Mouse (Mus musculus): ENCODE data around the gene Lhfpl2.
"Not testable (repeated sequence)": the region's sequence is repeated elsewhere in the genome, so short reads cannot be mapped to it uniquely, and the experiment has no call there.

Gene Lhfpl2

DNA sequence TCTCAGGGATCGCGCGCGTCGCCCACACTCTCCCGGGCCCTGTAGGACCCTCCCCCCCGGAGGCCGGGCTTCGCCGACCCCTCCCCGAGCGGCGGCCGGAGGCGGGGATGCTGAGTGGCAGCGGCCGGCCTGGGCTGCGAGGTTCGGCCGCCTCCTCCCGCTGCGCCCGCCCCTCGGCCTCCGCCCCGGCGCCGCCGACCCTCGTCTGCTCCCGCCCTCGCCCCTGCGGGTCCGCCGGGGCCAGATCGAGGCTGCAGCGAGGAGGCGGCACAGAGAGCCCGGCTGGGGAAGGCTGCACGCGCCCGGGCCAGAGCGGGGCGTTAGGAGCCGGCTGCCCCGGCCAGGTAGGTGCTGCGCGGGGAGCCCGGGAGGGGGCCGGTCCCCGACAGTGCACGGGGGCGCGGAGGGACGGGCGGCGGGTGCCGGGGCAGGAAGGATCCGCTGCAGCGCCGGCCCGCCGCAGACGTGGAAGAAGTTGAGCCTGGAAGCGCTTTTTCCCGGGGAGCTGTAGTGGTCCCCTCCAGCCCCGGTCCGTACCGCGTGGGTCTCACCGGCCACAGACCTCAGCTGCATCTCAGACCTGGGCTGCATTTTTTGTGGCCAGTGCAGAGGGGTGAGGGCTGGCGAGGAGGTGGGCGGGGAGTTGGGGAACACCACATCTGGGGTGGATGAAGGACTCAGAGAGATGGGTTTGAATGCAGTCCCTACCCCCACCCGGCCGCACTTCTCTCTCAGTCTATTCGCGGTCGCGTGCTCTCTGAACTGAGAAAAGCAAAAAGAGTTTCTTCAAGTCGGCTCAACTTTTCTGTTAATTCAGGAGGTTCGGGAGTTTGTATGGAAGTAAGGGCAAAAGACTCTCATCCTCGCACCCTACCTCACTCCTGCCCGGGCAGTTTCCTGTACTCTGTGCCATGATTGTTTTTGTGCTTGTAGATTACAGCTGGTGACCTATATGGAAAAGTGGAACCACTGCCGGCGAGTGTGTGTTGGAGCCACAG is at the start of gene Lhfpl2:
Gene Lhfpl2 (plus strand): TSS at position 234 of the 998 bp plus-strand sequence.
- DNase-seq (ENCODE audit: low spot score in 2 of 2), result peak; percentile 71 to 79

DNA sequence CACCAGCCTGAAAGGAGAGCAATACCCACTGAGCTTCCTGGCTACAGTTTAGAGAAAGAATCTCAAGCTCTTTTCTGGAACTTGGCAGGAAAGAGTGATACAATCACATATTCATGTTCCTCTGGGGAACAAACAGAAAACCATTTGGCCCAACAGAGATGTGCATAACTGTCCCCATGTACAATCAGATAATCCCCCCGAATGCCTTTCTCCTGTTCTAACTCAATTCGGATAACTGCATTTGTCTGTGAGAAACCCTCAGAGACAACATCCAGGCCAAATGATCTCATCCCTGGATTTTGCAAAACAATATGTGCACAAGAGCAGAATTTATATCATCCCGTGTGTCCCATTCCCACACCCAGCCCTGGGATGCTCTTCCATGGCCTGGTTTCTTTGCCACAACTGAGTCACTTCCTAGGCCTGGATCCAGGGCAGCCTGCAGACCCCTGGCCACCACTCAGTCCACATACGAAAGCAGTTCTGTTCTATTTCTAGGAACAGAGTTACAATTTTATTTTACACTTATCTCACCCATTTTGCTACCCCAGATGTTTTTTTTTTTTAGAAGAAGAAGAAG is 45.5 kb upstream of the Lhfpl2 start:
- DNase-seq (ENCODE audit: low spot score in 2 of 2), result peak; percentile 27 to 64

DNA sequence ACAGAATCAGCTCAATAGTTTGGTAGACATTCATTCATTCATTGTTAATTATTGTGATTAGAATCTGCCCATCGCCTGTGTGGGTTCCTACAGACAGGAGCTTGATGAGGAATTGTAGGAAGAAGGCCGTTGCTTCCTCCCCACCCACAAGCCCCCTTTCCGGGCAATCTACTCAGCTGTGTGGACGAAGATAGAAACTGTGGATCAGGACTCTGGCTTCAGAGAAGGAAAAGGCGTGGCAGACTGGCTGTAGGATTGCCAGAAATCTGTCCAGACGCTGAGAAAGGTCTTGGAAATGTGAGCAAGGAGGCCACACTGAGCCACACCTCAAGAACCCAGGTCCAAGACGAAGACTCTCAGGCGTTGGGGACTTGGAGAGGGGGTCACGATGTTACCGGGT is 43.6 kb upstream of the Lhfpl2 start:
- DNase-seq (ENCODE audit: low spot score in 2 of 2), result no peak

DNA sequence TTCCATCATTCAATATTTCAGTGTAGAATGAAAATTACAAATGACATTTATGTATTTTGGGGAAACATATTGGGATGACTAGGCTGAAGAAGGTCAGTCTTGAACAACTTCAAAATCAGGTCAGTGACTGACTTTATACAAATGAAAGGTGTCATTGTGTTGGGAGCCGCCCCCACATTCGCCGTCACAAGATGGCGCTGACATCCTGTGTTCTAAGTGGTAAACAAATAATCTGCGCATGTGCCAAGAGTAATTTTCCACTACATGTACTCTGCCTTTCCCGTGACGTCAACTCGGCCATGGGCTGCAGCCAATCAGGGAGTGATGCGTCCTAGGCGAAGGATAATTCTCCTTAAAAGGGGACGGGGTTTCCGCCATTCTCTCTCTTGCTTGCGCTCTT is 33.0 kb upstream of the Lhfpl2 start:
- DNase-seq (ENCODE audit: low spot score in 2 of 2), result not testable (repeated sequence)

DNA sequence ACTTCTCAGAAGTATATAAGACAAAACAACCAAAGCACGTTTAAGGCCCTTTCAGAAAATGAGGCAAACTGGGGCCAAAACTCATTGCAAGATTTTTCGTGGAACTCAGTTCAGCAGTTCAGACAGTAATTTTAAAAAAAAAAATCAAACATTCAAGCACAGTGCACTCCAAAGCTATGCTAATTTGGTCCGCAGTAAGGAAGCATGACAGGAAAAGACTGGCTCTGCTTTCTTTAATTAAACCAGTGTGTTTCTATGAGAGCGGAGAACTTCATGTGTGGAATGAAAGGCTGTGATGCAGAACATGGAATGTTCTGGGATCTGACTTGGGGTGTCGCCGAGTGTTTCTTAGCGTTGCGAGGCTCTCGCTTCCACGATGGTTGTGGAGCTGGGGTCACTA is 28.4 kb upstream of the Lhfpl2 start:
- DNase-seq (ENCODE audit: low spot score in 2 of 2), result no peak

DNA sequence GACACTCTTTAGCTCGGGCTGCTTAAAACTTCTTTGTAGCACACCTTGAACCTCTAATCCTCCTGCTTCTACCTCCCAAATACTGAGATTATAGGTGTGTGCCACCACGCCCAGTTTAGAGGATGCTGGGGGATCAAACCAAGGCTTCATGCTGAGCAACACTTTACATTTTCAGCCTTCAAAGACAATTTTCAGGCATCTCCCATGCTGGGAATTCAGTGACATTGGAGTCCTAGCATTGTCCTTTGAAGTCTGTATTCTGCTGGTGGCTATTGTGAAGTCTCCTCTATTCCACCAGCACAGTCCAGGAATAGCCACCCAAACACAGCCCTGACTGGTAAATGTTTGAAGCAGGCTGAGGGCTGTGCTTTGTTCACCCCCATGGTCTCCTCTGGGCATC is 27.0 kb upstream of the Lhfpl2 start:
- no peak for DNase-seq (ENCODE audit: low spot score in 2 of 2)

DNA sequence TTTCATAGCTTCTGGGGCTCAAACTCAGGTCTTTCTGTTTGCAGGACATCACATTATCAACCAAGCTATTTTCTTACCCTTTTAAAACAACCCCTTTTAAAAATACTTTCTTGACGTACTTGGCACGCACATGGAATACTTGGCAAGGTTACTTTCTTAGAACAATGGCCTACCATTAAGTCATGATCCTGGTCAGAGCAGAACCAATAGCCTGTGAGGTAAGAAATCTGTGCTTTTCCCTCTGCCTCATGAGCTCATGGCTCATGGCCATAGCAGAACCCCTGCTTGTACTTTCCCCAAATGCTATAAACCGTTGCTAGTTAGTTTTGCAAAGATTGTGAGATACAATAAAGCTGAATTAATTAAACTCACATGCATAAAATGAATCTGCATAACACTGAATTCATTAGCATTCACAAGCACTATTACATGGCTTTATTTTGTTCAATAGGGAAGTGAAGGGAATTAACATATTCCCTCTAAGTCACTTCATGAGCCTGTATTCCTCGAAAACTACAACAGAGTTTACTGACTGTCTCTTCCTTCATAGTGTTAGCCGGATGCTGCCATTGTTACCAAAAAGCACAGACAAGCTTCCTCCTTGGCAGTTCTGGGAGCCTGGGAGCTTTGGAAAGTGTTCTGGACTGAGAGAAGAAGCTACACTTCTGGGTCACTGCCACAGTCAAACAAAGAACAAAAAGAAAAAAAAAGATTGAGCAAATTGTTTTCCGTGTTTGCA is 20.1 kb upstream of the Lhfpl2 start:
- no peak for DNase-seq (ENCODE audit: low spot score in 2 of 2)

DNA sequence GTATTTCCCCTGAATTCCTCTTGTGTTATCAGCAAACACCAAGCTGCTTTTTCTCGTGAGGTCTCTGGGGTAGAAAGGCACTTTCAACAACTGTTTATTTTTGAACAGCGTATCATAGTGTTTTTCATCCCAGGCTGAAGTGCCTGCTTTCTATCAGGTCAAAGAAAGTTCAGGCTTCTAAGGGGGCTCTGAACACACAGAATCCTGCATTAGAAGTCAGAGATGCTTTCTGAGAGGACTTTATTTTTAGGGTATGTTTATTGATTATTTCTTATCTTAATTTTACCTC is 19.6 kb upstream of the Lhfpl2 start:
- DNase-seq (ENCODE audit: low spot score in 2 of 2), result no peak

DNA sequence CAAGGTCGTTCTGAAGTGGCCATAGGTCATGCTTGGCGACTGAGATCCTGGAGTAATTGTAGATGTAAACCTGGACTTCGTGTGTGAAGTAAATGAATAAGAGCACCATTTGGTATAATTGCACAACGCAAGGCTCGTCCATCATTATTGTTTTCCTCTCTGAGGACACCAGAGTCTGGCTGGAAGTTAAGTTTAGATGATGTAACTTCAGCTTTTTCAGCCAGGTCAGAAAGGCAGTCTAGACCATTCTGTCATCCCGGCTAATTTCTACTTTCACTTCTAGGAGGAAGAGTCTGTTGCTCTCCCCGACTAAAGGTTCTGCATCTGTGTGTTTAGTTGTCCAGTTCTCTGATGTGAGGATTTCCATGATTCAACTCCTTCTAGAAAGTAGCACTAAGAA is 7.6 kb upstream of the Lhfpl2 start:
- DNase-seq (ENCODE audit: low spot score in 2 of 2), result no peak

DNA sequence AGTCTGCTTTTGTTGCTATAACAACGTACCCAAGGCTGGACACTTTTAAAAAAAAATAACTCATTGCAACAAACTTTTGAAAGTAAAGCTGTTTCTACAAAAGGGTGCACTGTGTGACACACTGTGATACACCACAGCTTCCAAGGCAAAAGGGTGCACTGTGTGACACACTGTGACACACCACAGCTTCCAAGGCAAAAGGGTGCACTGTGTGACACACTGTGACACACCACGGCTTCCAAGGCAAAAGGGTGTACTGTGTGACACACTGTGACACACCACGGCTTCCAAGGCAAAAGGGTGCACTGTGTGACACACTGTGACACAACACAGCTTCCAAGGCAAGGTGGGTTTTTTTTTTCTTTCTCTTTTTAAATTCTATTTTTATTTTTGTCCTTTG is 6.8 kb upstream of the Lhfpl2 start:
- DNase-seq (ENCODE audit: low spot score in 2 of 2), result no peak

DNA sequence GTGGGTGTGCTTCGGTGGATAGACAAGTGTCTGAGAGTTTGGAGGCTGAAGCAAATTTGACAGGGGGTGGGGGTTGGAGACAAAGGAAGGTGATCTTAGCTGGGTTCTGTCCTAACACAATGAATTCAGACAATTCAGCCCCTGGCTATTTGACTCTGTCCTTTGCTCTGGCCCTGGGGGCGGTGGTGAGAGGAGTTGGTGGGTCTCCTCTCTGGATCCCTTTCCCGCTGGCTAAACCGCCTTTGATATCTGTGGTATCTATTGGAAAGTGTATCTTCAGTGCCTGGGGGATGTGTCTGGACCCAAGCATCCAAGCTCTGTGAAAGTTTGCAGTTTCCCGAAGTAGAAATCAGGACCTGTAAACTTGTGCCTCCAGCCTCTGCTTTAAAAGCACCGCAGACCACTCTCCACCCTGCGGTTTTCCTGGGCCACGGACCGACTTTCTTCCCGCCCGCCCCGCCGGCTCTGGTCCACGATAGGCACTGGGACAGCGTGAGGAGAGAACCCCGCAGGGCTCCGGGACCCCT is 497 bp upstream of the Lhfpl2 start:
- DNase-seq (ENCODE audit: low spot score in 2 of 2), result no peak

DNA sequence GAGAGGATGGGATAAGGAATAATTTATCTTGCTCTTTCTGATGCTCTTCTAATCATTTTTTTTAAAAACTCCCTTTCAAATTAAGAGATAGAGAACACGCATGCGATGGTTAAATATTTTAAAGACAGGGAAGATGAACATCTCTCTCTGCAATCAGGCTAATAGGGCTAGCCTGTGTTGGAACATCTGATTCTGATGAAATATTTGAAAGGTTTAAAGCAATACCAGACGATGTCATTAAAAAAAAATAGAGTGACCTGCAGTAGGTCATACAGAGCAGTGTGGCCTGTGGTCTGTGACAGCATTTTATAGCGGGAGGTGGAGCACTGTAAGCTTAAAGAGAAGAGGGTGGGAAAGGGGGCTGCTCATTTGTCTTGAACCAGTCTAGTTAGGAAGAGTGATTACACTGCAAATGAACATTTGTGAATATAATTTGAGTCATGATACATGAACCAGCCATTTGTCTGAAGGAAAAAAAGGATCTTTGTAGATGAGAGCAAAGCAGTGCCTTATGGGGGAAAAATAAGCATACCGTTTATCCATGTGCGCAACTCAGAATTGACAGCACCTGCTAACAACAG is 1.1 kb downstream of the Lhfpl2 start:
- no peak for DNase-seq (ENCODE audit: low spot score in 2 of 2)

DNA sequence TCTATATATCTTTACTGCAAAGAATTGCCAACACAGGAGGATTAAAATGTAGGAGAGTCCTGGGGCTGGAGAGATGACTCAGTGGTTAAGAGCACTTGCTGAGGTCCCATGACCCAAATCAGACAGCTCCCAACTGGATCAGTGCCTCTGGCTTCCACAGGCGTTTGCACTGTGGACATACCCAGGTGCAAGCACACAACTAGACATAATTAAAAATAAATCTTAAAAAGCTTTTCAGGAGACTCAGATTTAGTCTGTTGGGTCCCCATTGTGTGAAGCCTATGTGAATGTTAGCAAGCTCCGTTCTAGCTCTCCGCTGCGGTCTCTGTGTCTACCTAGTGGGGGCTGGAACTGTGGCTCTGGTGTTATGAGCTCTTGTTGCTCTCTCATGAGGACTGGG is 1.8 kb downstream of the Lhfpl2 start:
- DNase-seq (ENCODE audit: low spot score in 2 of 2), result no peak

DNA sequence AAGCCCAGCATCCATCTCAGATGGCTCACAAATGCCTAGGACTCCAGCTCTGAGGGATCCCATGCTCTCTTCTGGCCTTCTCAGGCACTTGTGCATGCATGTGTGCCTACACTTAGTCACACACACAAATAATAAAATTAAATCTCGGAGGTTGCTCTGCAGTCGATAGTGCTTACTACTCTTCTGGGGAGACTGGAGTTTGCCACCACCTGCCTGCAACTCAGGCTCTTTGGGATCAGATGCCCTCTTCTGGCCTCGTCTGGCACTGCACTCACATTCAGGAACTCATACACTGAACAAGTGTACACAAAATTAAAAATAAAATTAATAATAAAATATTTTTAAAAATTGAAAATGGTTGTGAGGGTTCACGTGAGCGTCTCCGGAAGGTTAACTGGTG is 2.2 kb downstream of the Lhfpl2 start:
- DNase-seq (ENCODE audit: low spot score in 2 of 2), result no peak

DNA sequence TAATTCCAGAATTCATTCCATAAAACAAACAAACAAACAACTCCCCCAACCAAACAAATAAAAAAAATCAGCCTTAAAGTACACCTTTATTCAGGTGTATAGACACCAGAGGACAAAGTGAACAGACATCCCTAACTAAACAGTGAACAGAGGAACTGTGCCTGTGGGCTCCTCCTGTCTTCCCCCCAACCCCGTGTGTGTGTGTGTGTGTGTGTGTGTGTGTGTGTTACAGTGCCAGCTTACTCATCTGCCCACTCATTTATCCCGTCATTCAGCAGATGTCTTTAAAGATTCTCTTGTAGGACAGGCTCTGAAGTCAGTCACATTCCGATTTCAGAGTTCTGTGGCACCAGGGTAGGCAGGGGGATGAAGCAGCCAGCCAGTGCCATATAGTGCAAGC is 2.9 kb downstream of the Lhfpl2 start:
- DNase-seq (ENCODE audit: low spot score in 2 of 2), result no peak

DNA sequence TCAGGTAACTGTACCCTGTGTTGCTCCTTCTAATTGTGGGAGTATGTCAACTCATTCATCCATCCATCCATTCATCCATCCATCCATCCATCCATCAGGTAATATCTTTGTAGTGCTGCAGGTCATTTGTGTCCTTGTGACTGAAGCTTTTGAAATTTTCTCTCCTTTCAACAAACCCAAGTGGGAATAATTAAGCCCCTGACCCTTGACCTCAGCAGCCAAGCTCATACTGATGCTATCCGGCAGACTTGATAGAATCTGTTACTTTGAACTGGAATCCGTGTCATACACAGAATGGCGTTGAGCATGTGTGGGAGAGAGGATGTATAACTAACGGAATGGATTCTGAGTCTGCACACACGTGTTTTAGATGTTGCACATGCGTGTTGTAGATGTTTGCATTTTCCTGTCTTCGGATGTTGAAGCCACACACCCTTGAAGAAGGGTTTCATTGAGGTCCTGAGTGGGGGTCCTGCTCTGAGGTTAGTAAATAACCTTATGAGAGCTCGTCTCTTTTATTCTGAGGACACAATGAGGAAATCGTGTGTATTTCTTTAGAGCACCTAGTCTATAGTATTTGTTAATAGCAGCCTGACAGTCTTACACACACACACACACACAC is 3.8 kb downstream of the Lhfpl2 start:
- no peak for DNase-seq (ENCODE audit: low spot score in 2 of 2)

DNA sequence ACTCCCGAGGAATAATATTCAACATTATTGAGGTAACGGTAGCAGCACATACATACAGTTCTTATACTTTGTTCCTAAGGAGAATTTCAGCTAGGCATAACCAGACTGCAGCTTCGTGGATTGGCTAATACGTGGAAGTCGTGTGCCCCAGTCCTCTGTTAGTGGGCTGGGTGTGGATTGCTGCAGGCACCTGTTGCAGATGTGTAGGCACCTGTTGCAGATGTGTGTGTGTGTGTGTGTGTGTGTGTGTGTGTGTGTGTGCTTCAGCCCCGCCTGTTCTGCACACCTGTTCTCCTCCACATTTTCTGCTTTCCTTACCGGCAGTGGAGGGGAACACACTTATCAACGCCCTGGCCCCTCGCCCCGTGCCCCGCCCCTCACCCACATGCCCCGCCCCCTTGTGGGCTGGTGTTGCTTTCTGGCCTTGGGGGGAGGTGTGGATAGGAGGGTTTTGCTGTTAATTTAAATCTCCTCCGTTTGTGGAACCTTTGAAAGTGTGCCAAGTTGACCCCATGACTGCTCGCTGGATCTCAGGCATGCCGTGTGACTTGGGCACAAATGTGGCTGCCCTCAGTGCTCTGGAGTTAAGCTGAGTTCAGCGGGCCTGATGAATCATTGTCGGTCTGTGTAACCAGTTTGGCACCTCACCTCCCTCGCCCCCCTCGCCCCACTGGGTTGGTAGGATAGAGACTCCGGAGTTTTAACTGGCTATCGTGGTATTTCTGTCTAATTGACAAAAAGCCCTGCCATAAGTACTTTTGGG is 4.9 kb downstream of the Lhfpl2 start:
- DNase-seq (ENCODE audit: low spot score in 2 of 2), result peak in 1 of 2 experiments; percentile 41

DNA sequence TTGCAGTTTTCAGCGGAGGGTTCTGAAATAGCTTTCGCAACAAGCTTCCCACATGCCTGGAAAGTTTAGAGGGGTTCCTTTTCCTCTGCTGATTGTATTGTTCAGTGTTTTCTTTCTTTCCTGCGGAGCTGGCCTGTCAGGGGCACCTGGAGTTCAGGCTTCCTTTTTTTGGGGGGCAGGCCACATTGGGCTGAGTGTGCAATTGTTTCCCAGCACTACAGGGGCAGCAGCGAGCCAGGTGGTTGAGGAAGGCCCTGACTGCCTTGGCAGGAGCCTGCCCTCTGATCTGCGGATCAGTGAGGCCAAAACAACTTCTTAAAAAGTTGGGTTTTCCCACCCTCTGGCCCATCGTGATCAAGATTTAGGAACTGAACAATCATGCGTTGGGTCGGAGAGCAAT is 5.6 kb downstream of the Lhfpl2 start:
- no peak for DNase-seq (ENCODE audit: low spot score in 2 of 2)

DNA sequence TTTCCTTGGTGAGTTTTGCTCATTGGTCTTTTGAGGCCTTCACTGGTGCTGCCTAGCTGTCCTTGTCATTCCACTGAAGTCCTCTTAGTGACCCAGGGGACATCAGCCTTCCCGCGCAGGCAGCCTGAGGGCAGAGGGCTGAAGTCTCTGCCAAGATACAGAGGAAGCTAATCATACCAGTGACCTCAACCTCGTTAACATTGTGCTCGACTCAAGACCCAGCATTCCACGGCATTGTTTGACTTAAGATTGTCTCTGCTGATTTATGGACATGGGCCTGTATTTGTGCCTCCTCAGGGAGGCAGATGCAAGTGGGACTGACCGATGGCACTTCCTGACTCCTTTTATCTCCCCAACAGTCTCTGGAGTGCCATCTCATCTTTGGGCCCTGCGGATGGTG is 7.0 kb downstream of the Lhfpl2 start:
- no peak for DNase-seq (ENCODE audit: low spot score in 2 of 2)

DNA sequence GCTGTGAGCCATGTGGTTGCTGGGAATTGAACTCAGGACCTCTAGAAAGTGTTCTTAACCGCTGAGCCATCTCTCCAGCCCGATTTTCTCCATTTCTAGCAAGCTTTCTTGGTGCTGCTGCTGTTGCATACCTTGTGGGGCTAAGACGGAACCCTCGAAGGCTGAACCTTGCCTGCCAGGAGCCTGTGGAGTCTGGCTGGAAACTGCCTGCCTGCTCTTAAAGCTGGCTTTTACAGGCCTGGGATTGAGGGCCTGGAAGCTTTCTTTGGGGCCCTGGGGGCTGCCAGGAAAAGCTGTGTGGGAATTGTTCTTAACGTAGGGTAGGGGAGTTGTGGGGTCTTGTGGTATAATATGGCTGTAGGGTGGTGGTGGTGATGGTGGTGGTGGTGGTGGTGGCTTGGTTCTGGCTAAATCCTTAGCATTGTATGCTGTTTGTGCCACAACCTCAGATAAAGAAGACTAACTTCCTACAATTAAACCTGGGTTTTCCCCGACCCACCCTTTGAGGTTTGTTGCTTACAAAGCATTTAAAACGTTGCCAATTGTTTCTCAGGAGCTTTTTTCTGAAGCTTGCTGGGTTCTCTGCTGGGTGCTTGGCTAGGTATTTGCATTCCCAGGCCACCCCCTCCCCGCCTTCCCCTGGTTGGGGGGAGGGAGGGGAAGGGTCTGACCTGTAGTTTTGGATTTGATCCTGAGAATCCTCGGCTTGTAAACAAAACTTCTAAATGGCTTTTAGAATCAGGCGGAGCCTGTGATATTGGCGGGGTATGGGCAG is 7.9 kb downstream of the Lhfpl2 start:
- DNase-seq (ENCODE audit: low spot score in 2 of 2), result no peak

All from urinary bladder, postnatal 4 days (tissue).